Mouse (Mus musculus) spleen, postnatal 4 days (tissue): ENCODE measurements around the gene Ciz1.
"Not testable (repeated sequence)": the region's sequence is repeated elsewhere in the genome, so short reads cannot be mapped to it uniquely, and the experiment has no call there.

ENCODE experiments used
- DNase-seq, 2 experiments: peaks; one replicate each; pipeline ENCODE4 v3.0.0; 2022; ENCODE audit warnings: low spot score in 2 of 2

Gene Ciz1

DNA sequence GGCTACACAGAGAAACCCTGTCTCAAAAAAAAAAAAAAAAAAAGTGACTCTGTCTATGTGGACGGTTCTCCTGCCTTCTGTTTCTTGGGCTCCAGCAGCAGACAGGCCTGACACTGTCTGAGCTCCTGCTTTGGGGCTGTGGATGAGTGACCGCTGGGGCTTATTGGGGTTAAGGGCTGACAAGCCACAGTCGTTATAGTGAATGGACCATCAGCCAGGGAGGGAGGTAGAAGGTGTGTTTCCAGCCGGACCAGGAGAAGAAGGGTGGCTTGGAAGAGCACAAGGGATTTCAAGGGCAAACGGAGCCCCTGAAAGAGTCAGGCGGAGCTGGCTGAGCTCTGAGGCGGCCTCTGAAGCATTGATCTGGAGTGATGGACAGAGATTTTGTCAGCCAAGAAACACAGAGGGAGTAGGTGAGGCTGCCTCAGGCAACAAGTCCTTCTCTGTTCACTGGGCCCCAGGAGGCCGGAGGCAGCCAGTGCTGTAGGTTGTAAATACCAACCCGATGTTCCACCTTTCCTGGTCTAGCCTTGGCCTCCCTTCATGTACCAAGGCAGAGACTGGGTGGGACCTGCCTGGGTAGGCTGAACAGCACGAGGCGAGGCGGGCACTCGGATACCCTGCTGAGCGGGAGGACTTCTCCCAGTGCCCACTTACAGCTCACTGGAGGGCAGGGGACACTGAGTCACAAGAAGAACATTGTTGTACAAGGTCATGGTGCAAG is 7.4 kb upstream of the Ciz1 start:
- DNase-seq = no peak

DNA sequence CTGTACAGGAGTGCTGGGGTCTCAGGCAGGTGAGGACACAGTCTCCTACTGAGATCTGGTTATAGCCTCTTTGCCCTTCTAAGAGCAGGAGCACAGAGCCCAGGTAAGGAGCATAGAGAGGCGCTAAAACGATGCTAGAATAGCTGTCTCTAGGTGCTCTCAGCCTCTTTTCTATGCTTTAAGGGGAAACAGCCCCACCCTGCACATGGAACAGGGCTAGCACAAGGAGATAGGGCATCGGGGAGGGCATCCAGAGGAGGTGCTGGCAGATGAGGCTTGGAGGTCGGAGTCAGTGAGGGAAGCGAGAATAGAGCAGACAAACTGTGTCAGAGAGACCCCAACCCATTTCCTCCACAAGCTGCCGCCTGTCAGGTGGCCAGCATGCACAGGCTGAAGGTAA is 5.1 kb upstream of the Ciz1 start:
- DNase-seq = no peak

DNA sequence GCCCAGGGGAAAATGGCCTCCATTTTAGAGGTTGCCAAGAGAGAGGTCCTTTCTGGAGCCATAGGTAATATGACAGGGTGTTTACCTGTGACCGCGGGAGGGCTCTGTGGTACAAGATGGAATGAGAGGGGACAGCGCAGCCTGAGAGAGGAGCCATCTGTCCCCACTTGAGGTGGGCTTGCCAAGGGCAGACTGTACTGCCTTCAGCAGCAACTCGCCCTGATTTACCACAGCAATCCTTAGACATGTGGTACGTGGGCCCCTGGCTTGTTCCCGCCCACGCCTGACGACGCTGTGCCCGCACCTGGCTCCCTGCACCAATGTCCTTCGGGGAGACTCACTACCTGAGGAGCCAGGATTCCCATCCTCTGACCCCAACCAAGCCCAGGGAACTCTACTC is 3.8 kb upstream of the Ciz1 start:
- DNase-seq = no peak

DNA sequence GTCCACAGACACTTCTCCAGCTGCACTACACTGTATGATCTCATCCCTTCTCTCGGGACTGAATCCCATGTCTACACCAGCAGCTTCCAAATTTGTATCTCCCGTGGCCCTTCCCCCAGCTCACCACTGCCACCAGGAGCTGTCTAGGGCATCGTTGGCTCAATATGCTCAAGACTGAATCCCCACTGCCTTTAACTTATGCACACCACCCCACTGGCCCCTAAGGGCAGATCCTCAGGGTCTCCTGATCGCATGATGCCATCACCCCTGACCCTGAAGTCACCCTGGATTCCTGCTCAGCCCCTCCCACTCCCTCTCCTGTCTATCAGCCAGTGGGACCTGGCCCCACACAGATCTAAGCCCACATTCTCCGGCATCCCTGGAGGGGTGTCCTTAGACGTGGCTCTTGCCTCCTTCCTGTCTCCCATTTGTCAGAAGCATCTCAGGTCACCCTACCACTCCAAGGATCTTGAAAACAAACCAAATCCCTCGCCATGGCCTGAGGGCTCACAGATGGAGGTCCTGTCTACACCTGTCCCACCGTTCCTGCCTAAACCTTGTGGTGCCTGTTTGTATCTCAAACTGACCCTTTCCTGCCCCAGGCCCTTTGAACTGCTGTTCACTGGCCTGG is 2.4 kb upstream of the Ciz1 start:
- no peak for DNase-seq

DNA sequence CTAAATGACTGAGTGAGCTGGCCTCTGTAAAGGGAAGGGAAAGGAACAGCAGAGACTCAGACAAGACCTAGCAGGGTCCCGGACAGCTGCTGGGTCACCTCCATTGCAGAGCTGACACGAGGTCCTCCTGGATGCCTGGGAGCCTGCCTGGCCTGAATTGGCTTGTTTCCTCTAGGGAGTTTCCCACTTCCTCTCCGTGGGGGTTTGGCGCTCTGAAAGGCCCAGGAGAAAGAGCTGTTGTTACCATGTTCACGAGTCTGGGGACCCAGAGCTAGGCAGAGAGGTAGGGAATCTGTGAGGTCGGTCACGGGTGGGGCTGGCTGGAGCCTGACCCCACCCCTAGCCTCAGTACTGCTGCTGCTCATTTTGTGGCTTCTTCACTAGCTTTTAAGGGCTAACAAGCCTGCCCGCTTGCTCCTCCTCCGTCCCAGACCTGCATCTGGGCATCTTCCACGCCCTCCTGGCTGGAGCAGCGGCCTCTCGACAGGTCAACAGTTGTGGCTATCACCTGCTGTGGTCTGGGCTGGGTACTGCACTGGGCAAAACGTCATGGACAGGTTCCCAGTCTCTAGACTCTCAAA is 1.6 kb upstream of the Ciz1 start:
- DNase-seq = no peak

DNA sequence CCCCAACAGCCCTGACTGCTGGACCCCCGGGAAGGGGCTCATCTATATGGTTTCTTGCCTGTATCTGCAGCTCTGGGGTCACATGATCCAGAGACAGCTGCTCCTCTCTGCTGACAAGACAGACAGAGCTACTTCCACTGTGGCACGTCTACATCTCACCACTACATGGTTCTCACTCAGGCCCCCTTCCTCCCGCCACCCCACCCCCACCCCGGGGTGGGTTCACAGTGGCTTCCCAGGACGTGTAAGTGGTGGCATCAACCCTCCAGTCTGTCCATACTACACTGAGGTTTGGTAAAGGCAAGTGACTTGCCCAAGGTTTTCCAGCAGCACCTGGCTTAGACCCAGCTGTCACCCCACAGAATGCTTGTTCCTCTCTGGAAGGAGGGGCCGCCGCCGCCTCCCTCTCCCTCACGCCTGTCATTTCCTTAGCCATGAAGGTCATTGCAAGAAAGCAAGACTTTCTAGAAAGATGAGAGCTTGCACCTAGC is 611 bp upstream of the Ciz1 start:
- DNase-seq = no peak

DNA sequence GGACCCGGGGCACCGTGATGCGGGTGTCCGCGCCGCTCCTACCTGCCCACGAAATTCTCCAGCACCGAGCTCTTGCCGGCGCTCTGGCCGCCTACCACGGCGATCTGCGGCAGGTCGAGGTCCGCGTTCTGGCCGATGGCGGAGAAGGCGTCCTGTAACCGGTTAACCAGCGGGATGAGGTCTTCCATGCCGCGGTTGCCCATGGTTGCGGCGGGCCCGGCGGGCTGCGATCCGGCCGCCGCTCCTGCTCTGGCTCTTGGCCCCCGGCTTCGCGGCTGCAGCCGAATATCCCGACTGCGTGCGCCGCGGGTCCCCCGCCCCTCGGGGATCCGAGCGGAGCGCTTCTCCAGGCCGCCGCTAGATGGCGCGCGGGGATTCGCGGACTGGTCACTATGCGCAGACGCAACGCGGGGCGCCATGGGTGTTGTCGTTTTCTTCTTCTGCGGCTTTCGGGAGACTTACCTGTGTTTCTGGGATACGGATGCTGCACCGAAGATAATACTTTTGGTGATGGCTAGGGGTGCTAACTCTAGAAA is 948 bp downstream of the Ciz1 start, which contains the start of gene Dnm1:
Dnm1 (minus strand) TSS at position 332 of the 536 bp plus-strand sequence.
- DNase-seq = peak; percentile 87 to 98

DNA sequence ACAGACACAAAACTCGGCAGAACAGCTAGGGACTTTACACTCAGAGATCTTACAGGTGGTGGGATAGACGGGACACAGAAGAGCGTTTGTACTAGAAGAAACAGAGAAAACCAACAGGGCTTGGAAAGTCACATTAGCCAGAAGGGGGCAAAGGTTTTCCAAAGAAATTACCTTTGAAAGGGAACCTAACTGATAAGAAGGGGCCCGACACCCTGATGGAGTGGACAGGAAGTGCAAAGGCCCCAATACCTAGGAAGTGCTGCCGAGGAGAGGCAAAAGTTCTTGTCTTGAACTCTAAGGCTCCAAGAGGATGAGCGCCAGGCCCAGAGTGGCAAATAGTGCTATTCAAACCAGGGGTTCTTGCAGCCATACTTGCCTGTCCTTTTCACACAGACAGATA is 1.7 kb downstream of the Ciz1 start:
- DNase-seq = no peak

DNA sequence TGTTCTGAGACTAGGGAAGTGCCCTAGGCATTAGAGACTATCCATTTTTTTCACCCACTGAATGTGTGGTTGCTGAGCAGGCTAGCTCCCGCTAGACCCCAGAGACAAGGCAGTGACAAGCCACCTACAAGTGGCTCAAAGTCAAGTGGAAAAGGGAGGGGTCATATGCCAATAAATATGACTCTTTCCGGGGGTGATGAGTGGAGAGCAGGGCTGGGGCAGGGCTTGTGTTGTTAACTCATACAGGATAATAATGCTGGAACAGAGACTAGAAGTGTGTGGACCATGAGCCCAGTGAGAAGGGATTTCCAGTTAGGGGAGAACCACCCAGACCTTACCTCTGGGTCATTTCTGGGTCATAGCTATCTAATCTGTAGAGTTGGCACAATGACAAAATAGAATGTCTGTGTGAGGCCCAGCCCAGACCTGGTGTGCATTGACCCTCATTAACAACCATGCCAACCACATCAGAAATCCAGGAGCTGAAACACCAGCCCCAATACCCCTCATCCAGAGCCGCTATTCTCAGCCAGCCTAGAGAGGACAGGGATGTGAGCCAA is 2.3 kb downstream of the Ciz1 start:
- DNase-seq = no peak

DNA sequence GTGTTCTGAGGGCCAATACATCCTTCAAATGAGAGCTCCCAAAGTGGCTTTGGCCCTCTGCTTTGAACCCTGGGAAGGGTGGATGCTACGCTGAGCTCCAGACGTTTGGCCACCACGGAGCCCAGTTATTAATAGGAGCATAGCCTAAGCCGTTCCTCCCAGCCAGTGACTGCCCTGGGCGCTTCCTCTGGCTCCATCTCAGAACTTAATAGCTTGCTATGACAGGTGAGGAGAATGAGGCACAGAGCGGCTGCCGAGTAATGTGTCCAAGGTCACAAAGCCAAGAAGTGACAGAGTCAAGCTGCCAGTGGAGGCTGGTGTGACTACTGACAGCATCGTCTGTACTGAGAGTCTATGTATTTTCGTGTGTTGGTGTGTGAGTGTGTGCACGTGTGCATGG is 4.1 kb downstream of the Ciz1 start:
- DNase-seq = no peak

DNA sequence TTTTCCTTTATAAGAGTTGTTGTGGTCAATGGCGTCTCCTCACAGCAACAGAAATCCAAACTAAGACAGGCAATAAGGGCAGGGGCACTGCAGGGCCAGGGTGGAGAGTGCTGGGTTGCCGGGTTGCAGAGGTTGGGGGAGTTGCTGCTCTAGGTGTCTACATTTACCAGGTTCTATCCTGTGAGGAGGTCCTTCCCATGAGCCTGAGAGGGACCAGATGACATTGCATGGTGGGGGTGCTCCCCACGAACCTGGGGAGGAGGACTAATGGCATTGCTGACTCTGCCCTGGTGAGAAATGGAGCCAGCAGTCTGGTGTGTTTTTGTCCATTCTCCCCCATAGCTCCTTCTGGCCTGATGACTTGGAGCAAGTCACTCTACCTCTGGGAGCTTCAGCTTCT is 5.6 kb downstream of the Ciz1 start:
- no peak for DNase-seq

DNA sequence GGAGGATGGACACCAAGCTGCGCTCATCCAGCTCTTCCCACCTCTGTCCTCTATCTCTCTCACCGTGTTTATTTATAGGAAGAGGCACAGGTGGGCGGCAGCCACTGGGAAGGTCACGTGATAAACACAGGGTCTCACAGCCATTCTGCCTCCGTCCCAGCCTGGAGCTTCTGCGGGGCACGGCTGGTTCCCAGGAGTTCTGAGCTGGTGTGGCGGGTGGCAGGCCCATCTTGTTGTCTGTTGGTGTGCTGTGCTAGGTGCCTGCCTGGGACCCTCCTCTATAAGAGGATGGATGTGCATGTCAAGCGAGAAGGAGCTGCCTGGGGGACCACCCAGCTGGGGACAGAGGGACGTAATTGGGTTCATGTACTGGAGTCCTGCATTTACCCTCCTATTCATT is 6.3 kb downstream of the Ciz1 start:
- DNase-seq = no peak

DNA sequence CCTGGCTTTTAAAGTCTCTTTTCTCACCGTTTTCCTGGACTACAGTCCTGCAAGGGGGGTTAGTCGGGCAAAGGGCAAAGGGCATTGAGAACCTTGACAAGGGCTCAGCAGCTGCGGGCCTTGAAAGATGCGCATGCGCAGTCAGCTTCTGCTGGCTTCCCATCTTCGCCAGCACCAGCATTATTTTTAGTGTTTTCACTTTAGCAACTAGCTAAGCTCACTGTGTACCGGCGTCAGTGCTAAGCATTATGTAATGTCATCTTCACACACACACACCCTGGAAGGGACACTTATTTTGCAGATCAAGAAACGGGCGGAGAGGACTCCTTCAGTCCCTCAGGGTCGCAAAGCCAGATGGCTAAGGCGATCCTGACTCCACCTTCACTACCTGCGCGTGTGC is 8.6 kb downstream of the Ciz1 start:
- peak; percentile 64 to 86 for DNase-seq

DNA sequence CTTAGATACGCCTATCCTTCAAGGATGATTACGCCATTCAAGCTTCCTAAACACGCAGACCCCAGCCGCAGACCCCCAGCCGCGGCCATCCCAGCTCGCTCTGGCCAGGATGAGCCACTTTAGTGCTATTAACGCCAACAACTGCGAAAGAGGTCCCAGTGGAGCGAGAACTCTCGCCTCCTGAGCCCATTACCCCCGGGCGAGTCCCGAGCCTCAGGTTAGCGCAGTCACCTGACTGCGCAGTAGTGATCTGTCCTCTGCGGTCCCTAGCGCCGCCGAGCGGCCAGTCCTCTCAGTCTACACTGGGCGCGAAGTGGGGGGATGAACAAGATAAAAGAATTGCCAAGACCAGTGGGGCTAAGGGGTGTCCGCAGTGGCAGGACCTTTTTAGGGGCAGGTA is 9.3 kb downstream of the Ciz1 start:
- peak; percentile 81 to 90 for DNase-seq

DNA sequence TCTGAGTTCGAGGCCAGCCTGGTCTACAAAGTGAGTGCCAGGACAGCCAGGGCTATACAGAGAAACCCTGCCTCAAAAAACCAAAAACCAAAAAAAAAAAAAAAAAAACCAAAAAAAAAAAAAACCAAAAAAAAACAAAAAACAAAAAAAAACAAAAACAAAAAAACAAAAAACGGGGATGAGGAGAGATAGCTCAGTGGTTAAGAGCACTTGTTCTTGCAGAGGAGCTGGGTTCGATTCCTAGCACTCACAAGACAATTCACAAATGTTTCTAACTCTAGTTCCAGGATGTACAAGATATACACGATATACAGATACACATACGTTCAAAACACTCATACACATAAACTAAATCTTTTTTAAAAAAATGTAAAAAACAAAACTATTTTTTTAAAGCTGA is 10.1 kb downstream of the Ciz1 start:
- DNase-seq = not testable (repeated sequence)

DNA sequence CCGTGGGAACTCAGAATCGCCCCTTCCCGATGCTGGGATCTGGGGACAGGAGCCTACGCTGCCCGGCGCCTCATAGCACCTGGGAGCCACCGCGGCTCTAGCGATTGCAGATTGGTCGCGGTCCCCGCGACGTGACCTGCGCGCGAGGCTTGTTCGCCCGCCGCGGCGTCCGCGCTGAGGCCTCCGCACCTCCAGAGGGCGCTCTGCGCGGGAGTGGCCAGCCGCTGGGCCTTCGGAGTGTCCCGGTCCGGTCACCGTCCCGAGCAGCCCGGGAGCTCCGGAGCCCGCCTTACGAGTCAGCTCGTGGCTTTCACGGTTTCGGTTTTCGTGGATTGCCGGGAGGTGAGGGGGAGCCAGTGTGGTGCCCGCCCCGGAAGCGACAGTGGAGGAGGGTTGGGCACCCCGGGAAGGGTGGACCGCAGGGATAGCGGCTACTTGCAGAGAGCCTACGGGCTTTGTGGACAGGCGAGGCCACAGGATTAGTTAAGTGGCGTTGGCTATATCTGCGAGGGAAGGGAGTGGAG is 10.8 kb downstream of the Ciz1 start:
- DNase-seq = peak; percentile 93 to 98

DNA sequence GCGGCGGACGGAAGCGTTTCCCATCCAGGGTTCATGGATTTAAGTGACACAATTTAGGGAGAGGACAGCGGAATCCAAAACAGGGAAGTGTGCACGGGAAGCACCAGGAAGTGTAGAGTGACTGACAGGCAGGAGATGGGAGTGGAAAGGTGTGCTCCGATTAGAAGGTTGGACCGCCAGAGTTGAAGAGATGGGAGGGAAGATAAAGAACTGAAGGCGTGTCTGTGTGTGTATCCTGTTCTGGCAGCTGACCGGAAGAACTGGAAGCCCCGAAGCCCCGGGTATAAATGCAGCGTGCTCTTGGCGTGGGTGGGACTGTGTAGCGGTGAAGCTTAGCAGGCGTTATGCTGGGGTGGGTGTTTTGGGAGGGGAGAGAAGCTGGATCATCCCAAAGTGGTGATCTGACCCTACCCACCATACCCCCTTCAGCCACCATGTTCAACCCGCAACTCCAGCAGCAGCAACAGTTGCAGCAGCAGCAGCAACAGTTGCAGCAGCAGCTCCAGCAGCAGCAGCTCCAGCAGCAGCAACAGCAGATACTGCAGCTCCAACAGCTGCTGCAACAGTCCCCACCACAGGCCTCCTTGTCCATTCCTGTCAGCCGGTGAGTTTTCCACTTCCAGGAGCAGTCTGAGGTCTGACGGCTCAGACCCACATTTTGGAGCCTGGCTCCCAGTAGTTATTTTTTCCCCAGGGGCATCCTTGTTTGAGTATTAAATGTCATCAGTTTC is 11.4 kb downstream of the Ciz1 start:
- DNase-seq = peak in 1 of 2 experiments; percentile 41

DNA sequence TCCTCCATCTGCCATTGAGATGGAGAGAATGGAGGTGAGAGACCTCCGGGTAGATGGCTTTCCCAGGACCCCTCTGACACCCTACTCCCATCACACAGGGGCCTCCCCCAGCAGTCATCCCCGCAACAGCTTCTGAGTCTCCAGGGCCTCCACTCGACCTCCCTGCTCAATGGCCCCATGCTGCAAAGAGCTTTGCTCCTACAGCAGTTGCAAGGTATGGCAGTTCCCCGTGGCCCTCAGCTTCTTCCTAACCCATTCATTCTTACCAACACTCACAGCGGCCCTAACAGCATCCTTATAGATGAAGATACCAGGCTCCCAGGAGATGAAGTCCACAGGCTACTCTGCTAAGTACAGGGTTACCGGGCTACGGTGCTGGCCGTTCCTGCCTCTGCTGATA is 12.0 kb downstream of the Ciz1 start:
- DNase-seq = no peak

DNA sequence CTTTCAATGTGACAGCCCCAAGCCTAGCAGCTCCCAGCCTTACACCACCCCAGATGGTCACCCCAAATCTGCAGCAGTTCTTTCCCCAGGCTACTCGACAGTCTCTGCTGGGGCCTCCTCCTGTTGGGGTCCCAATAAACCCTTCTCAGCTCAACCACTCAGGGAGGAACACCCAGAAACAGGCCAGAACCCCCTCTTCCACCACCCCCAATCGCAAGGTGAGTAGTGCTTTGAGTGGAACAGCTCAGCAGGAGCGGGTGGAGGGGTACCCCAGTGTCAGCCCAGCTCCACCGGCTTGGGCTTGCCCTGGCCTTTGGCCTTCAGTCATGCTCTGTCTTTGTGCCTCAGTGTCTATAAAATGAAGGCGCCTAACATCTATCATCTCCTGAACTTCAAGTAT is 15.2 kb downstream of the Ciz1 start:
- no peak for DNase-seq

DNA sequence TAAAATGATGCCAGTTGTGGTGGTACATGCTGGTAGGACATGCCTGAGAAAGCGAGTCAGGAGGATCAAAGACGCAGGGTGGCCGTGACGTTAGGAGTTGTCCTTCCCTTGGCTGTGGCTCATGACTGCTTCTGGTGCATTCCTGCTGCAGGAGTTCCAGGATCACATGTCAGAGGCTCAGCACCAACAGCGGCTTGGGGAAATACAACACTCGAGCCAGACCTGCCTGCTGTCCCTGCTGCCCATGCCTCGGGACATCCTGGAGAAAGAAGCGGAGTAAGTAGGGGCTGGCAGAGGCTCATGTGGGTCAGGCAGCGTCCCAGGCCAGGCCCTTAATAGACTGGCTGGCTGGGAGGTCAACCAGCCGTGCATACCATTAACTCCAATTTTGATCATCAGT is 22.1 kb downstream of the Ciz1 start:
- DNase-seq = no peak

DNA sequence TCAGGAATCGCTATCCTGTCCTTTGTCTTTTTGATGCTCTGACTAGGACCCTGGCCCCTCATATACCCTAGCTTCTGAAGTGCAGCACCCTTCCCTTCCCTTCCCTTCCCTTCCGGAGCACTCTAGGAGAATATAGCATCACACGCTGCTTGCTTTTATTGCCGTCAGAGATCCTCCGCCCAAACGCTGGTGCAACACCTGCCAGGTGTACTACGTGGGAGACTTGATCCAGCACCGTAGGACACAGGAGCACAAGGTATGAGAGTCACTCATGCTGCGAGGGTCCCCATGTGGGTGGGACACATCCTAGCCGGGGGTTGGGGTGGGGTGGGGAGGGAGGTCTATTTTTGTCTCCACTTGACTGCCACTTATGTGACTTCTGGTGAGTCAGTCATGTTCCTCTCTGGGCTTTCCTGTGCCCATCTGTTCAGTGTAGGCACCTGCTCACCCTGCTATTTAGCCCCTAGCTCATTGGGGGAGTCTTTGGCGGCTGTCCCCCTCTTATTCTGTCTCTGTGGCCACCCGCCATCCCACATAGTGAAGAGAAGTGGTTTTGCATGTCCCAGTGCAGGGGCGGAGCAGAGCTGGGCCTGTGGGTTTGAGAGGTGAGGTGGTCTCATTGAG is 23.3 kb downstream of the Ciz1 start:
- DNase-seq = no peak
